Mouse (Mus musculus) G1E (cell line): Measurements from ENCODE around the gene Atrnl1.

Experiments used
- CTCF ChIP-seq: IDR thresholded peaks from 2 replicates; pipeline ENCODE4 v1.5.1; 2012; ENCODE audit warnings: low read depth, low read length, inconsistent platforms, mixed read lengths
- TAL1 ChIP-seq: conservative IDR thresholded peaks from 2 replicates; pipeline ENCODE4 v1.6.1; 2012; ENCODE audit warnings: low read depth, low read length, inconsistent platforms, mixed read lengths

DNA sequence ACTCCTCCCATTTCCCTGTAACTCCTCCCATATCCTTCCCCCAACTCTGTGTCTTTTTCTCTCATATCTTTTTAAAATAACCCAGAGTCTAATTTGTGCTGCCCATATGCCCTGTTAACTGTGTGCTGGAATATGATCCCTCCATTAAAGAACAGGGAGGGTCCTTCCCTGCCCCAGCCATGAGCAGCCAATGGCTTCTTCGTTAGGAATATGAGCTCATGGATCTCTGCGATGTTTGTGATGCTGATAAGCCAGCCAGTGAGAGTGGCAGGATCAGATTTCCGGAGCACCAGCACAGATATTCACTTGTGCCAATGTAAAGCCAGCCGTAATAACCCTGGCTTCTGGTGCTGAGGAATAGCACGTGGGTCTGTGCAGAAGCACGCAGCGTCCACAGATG is 477.6 kb downstream of the Atrnl1 start:
- TF ChIP-seq CTCF (no peak), TAL1 (no peak)
